Mouse (Mus musculus) heart, adult 2 months (tissue): ENCODE results near the gene Fv1.

Experiments used
- CTCF ChIP-seq: fragments of 200-600 bp; IDR thresholded peaks from 2 replicates; pipeline ENCODE4 v1.8.1; 2022; ENCODE audit warnings: antibody characterized with exemption, mild to moderate bottlenecking, moderate library complexity
- EP300 ChIP-seq: fragments of 200-500 bp; IDR thresholded peaks from 2 replicates; pipeline ENCODE4 v1.6.1; 2011; ENCODE audit warnings: low read depth, low read length, control low read depth; ENCODE audit not compliant: insufficient read depth
- POLR2A ChIP-seq: fragments of 200-500 bp; IDR thresholded peaks from 2 replicates; pipeline ENCODE4 v1.6.1; 2011; ENCODE audit warnings: mild to moderate bottlenecking, low read depth, low read length, control low read depth; ENCODE audit not compliant: insufficient read depth

DNA sequence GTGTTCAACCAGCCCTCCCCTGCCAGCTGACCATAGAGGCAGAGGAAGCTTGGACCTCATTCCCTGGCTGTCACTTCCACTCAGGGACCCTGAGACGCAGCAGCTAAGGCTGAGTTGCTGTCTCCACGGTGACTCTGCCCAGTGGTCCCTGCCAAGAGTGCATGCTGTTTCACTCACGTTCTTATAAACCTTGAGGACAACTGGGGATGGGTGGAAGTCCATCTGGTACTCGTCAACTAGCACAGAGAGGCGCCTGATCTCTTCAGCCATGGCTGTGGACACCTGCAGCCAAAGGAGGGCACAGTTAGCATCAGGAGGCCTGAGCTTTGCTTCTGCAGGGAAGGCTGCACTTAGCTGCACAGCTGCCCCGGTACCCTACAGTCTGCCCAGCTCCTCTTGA, 14.3 kb downstream of the Fv1 start:
- TF ChIP-seq CTCF (no peak), POLR2A (no peak), EP300 (no peak)
